Comparison of ENCODE assay signal across 8 mouse cellular contexts in the genomic region with DNA sequence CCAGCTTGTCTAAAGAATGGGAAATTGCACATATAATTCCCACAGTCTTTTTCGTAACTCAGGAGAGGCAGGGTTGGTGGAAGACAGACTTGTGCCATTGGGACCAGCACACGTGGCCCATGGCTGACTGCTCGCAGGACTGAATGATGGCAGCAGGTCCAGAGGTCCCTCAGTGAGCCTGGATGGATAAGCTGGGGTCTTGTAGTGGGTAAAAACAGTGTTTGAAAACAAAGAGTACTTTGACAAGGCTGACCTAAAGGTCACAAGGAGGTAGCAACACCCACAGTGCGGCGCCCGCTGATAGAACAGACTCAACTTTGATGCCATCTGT. TPM values are rescaled to one million over a fixed set of nuclear protein-coding genes. Genes with fewer than 3 reads are reported as not detected.
DNase-seq lines count a peak whose midpoint lies in the region; ATAC-seq and TF ChIP-seq lines count a peak whose summit lies in the region.

No protein-coding gene starts in this region.

- peak overlapping the region; percentile 87 for H3K4me2 ChIP-seq in embryonic facial prominence, embryonic 13.5 days
- peak overlapping the region; percentile 94 for H3K4me2 ChIP-seq in intestine, embryonic 16.5 days (ENCODE audit: low read depth, low read length)
- peak overlapping the region; percentile 91 for H3K4me2 ChIP-seq in neural tube, embryonic 12.5 days (replicated peaks)

- DNase-seq in layer of hippocampus, adult 2 months (ENCODE audit: low spot score in 2 of 2), result no peak
- no peak for DNase-seq in layer of hippocampus, adult 11-12 months (ENCODE audit: low spot score)
- DNase-seq in adrenal gland, postnatal 25 days, result no peak
- DNase-seq in layer of hippocampus, adult 9-11 months, result no peak
- no peak for DNase-seq in left cerebral cortex, postnatal 10 days (ENCODE audit: extremely low spot score in 1 of 2, low spot score in 2 of 2)

- intact Hi-C loops in left cerebral cortex, postnatal 10 days (cut with DNase I), result loop anchor here (5.0 kb wide), 1 partner anchor 40 kb away; no protein-coding TSS in a partner anchor

- H3K4me1 ChIP-seq in embryonic facial prominence, embryonic 13.5 days, result peaks cover 20% of the 10 kb centered on the region
- H3K4me1 ChIP-seq in intestine, embryonic 16.5 days (ENCODE audit: control insufficient read depth, insufficient read depth, low read length), result peaks cover 18% of the 10 kb centered on the region
- peaks cover 19% of the 10 kb centered on the region for H3K4me1 ChIP-seq in neural tube, embryonic 12.5 days

- 66% methylated on average over 6 of the region's 6 CpGs for WGBS in embryonic facial prominence, embryonic 13.5 days
- WGBS in intestine, embryonic 16.5 days, result 80% methylated on average over 6 of the region's 6 CpGs
- 72% methylated on average over 6 of the region's 6 CpGs for WGBS in neural tube, embryonic 12.5 days

- no peaks in the 10 kb centered on the region for H3K9me3 ChIP-seq in embryonic facial prominence, embryonic 13.5 days
- no peaks in the 10 kb centered on the region for H3K9me3 ChIP-seq in intestine, embryonic 16.5 days (ENCODE audit: control insufficient read depth, low read length)
- H3K9me3 ChIP-seq in neural tube, embryonic 12.5 days, result no peaks in the 10 kb centered on the region

- ATAC-seq in embryonic facial prominence, embryonic 13.5 days (ENCODE audit: insufficient number of reproducible peaks, insufficient read depth, low FRiP score, low TSS enrichment, low read depth), result no peak
- ATAC-seq in intestine, embryonic 16.5 days, result peak; percentile 13
- ATAC-seq in neural tube, embryonic 12.5 days (ENCODE audit: low FRiP score, low read depth), result peak; percentile 18; the same call in 1 of the 2 replicates

- H3K27me3 ChIP-seq in embryonic facial prominence, embryonic 13.5 days, result no peaks in the 10 kb centered on the region
- no peaks in the 10 kb centered on the region for H3K27me3 ChIP-seq in intestine, embryonic 16.5 days (replicated peaks; ENCODE audit: control insufficient read depth, insufficient read depth, low read length)
- no peaks in the 10 kb centered on the region for H3K27me3 ChIP-seq in neural tube, embryonic 12.5 days (replicated peaks)

- peak overlapping the region; percentile 97 for H3K4me3 ChIP-seq in layer of hippocampus, adult 2 months
- H3K4me3 ChIP-seq in embryonic facial prominence, embryonic 13.5 days, result peak overlapping the region; percentile 83
- H3K4me3 ChIP-seq in intestine, embryonic 16.5 days (ENCODE audit: low read length), result peak overlapping the region; percentile 84
- peak overlapping the region; percentile 79 for H3K4me3 ChIP-seq in neural tube, embryonic 12.5 days

- H3K27ac ChIP-seq in layer of hippocampus, adult 2 months, result peak overlapping the region; percentile 97
- H3K27ac ChIP-seq in embryonic facial prominence, embryonic 13.5 days, result peak overlapping the region; percentile 79; the same call in 1 of the 2 replicates
- peak overlapping the region; percentile 73 for H3K27ac ChIP-seq in intestine, embryonic 16.5 days (ENCODE audit: low read length)
- no peak overlapping the region; the same call in 1 of the 2 replicates for H3K27ac ChIP-seq in neural tube, embryonic 12.5 days

- TF ChIP-seq CTCF in layer of hippocampus, adult 2 months (conservative IDR thresholded peaks at IDR 0.05), result no peak

- H3K36me3 ChIP-seq in embryonic facial prominence, embryonic 13.5 days, result peaks cover 18% of the 10 kb centered on the region
- H3K36me3 ChIP-seq in intestine, embryonic 16.5 days (ENCODE audit: control insufficient read depth, insufficient read depth, low read length), result no peaks in the 10 kb centered on the region
- H3K36me3 ChIP-seq in neural tube, embryonic 12.5 days, result peaks cover 16% of the 10 kb centered on the region

- H3K9ac ChIP-seq in embryonic facial prominence, embryonic 13.5 days, result peak overlapping the region; percentile 85
- H3K9ac ChIP-seq in intestine, embryonic 16.5 days (ENCODE audit: low read depth, low read length), result peak overlapping the region; percentile 83
- peak overlapping the region; percentile 75 for H3K9ac ChIP-seq in neural tube, embryonic 12.5 days

RNA-seq across cellular contexts. Expression of a gene that starts 0.5 kb away (rescaled TPM):
- total RNA-seq in layer of hippocampus, adult 2 months (2021), result 10 to 100 TPM; 27.8 to 31.7 TPM
- polyA plus RNA-seq in embryonic facial prominence, embryonic 13.5 days (2015; fragmentation: Nextera tagmentation; extraction: Ambion mirVana), result 79.5 and 83.5 TPM in 2 replicates
- 93.6 and 94.9 TPM in 2 replicates for polyA plus RNA-seq in intestine, embryonic 16.5 days (2015; fragmentation: Nextera tagmentation; extraction: Ambion mirVana)
- 118 and 122 TPM in 2 replicates for polyA plus RNA-seq in neural tube, embryonic 12.5 days (2016; fragmentation: Nextera tagmentation; extraction: Ambion mirVana)
- 44.1 and 62.7 TPM in 2 replicates for total RNA-seq in adrenal gland, postnatal 25 days (2021)
- total RNA-seq in left cerebral cortex, postnatal 10 days (2021), result 10 to 100 TPM; 28.5 to 30.7 TPM

RNA-seq across cellular contexts. Expression of a gene that starts 11.2 kb away (rescaled TPM):
- total RNA-seq in layer of hippocampus, adult 2 months (2021), result 1 to 10 TPM; 2.0 to 2.1 TPM
- 3.4 and 6.1 TPM in 2 replicates for polyA plus RNA-seq in embryonic facial prominence, embryonic 13.5 days (2015; fragmentation: Nextera tagmentation; extraction: Ambion mirVana)
- 4.6 and 5.2 TPM in 2 replicates for polyA plus RNA-seq in intestine, embryonic 16.5 days (2015; fragmentation: Nextera tagmentation; extraction: Ambion mirVana)
- 3.5 and 6.0 TPM in 2 replicates for polyA plus RNA-seq in neural tube, embryonic 12.5 days (2016; fragmentation: Nextera tagmentation; extraction: Ambion mirVana)
- total RNA-seq in adrenal gland, postnatal 25 days (2021), result 3.9 TPM in 2 replicates
- 1 to 10 TPM; 4.9 to 5.3 TPM for total RNA-seq in left cerebral cortex, postnatal 10 days (2021)

RNA-seq across cellular contexts. Expression of a gene that starts 18.1 kb away (rescaled TPM):
- not detected for total RNA-seq in layer of hippocampus, adult 2 months (2021)
- not detected in 2 replicates for polyA plus RNA-seq in embryonic facial prominence, embryonic 13.5 days (2015; fragmentation: Nextera tagmentation; extraction: Ambion mirVana)
- polyA plus RNA-seq in intestine, embryonic 16.5 days (2015; fragmentation: Nextera tagmentation; extraction: Ambion mirVana), result 0.31 and 0.36 TPM in 2 replicates
- not detected in 2 replicates for polyA plus RNA-seq in neural tube, embryonic 12.5 days (2016; fragmentation: Nextera tagmentation; extraction: Ambion mirVana)
- total RNA-seq in adrenal gland, postnatal 25 days (2021), result not detected in 2 replicates
- total RNA-seq in left cerebral cortex, postnatal 10 days (2021), result not detected

RNA-seq across cellular contexts. Expression of a gene that starts 51.0 kb away (rescaled TPM):
- total RNA-seq in layer of hippocampus, adult 2 months (2021), result 1 to 10 TPM; 8.7 to 9.1 TPM
- 11.0 and 11.7 TPM in 2 replicates for polyA plus RNA-seq in embryonic facial prominence, embryonic 13.5 days (2015; fragmentation: Nextera tagmentation; extraction: Ambion mirVana)
- polyA plus RNA-seq in intestine, embryonic 16.5 days (2015; fragmentation: Nextera tagmentation; extraction: Ambion mirVana), result 18.2 and 18.4 TPM in 2 replicates
- 17.2 and 17.5 TPM in 2 replicates for polyA plus RNA-seq in neural tube, embryonic 12.5 days (2016; fragmentation: Nextera tagmentation; extraction: Ambion mirVana)
- total RNA-seq in adrenal gland, postnatal 25 days (2021), result 31.0 and 32.4 TPM in 2 replicates
- total RNA-seq in left cerebral cortex, postnatal 10 days (2021), result 10 to 100 TPM; 10.1 to 10.4 TPM
